Mouse (Mus musculus) adrenal gland, adult 8-10 months (tissue): ENCODE data around the gene Igbp1b. TPM values are rescaled to one million over a fixed set of nuclear protein-coding genes. Genes with fewer than 3 reads are reported as not detected.

Experiments used
- DNase-seq: peaks from one replicate; pipeline ENCODE4 v3.0.0; 2022
- total RNA-seq, 4 experiments: library from RNA; stranded (reverse); gene quantifications; 2 replicates each; pipeline ENCODE4 v1.2.4; 2022

The Igbp1b gene
- total RNA-seq, result not detected

DNA sequence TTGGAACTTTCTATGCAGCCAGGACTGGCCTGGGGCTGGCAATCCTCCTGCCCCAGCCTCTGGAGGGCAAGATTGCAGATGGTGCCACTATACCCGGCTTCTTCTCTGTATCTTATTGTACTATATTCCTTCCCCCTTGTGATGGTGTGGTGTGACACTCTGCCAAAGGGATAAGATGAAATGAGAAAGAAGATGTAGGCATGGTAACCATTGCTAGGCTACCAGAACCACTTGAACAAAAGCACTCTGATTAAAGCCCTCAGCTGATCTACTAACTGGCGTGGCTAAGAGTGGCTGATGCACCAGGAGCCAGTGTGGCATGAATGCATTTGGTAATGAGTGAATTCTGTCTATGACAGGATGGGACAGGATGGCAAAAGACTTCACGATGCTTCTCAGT lies at the start of gene Igbp1b:
Gene Igbp1b (minus strand): TSS at position 29 of the 400 bp plus-strand sequence.
- DNase-seq, result no peak

DNA sequence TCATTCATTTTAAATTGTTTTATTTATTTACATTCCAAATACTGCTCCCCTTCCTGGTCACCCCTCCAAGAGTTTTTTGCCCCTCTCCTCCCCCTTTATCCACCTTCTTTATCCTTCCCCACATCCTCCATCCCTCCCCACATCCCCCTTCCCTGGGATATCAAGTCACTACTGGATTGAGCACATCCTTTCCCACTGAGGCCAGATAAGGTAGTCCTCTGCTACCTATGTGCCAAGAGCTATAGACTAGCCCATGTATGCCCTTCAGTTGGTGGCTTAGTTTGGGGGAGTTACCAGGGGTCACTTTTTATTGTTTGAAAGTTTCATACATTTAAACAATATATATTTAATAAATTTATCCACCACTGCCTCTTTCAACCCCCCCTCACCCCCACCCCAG lies 24.6 kb upstream of the Igbp1b start:
- DNase-seq, result no peak

DNA sequence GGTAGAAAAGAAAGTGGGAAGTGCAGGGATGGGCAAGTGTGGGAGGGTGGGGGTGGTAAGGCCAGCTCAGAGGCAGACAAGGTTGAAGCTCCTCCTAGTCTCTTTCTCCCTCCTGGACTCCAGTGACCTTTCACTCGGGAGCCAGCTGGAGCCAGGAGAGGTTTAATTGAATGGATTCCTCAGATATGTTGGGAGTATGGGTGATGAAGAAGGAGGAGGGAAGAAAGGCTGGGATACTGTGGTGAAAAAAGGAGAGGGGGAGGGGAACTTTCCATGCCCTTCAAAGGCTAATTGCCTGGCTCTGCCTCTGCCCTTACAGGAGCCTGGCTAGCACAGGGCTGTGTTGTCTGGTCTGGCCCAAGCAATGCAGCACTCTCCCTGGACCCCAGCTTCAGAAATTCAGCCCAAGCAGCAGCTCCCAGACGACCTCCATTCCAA lies 14.4 kb upstream of the Igbp1b start:
- DNase-seq, result no peak

DNA sequence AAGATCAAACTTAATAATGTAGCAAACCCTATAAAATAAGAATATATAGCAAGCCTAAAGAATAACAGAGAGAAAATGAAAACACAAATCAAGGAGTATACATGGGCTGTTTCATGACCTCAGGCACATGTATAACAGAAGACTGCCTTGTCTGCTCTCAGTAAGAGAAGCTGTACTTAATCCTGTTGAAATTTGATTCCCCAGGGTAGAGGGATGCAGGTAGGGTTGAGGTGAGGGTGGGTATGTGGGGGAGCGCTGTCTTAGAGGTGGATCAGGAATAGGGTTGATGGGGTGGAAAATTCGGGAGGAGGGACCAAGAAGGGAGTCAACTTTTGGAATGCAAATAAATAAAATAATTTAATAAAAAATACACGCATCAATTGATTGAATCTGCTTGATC lies 7.1 kb upstream of the Igbp1b start:
- no peak for DNase-seq

DNA sequence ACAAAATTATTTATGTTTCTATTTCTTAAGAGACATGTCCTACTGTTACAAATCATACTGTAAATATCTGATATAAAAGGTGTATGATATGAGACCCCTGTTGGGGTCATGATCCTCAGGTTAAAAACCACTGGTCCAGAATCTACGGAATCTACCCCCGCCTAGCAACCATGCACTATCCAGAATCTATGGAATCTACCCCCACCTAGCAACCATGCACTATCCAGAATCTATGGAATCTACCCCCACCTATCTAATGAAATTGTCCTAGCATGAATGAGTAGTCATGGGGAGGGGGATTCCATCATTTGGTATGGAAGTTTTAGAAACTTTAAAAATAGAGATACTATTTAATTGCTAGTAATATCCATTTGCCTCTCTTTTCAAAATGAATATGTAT lies 12.7 kb downstream of the Igbp1b start:
- DNase-seq, result no peak

DNA sequence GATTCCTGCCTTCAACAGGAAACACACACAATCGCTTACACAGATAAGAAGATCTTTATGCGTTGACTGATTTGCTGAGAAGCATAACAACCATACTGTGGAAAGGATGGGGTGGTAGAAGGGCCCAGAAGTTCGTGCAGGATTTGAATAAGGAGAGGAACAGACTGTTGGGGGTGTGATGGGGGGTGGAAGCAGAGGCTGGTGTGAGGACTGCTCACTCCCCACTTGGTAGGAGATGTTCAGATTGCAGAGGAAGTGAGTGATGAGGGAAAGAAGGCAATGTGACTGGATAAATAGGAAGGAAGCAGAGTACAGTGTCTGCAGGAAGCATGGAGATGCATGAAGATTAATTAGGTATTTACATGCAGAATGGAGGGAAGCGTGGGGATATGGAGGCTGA lies 19.0 kb downstream of the Igbp1b start:
- DNase-seq, result no peak

DNA sequence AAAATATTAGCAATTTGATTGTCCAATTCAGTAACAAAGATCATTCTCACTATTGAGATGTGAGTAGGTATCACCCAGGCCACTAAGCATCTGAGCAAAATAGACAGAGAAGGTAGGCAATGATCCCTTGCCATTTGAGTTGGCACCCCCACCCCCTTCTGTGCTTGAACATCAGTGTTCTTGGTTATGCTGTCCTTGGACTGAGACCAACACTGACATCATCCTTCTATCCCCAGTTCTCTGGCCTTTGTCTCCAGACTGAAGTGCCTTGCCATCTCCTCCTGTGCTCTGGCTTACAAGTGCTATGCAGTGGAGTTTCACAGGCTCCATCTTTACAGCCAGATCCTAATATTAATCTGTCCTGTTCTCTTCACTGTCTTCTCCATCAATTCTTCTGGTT lies 37.6 kb downstream of the Igbp1b start:
- peak; percentile 21 for DNase-seq

DNA sequence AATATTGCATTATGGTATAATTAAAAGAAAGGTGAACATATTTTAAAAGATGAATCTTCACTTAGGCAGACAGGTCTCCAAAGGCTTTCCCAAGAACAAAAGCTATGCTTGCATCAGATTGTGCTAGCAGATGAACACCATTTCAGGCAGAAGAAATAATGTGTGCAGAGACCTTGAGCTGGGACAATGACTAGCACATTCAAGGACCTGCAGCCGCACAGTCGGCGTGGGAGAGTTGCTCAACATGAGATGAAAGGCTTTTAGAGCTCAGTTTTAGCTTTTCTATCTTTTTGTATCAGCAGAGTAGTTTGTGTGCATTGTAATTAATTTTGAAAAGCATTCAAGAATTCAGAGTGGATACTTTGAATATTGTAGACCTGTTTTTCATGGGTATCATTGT lies 39.9 kb downstream of the Igbp1b start:
- DNase-seq, result peak; percentile 62

Other genes starting within 250 kb of the Igbp1b start
- gene Lmo3, start 76.6 kb downstream of the Igbp1b start, total RNA-seq, result 1 to 10 TPM; 1.0 to 1.6 (median 1.3) TPM